Mouse (Mus musculus) heart, postnatal 0 days (tissue): Measurements from ENCODE around the gene Fhit.

Experiments used
- CTCF ChIP-seq: IDR thresholded peaks from 2 replicates; pipeline ENCODE4 v1.5.1; 2016; ENCODE audit warnings: antibody characterized with exemption, control low read depth, low read depth
- EP300 ChIP-seq: IDR thresholded peaks from 2 replicates; pipeline ENCODE4 v1.6.1; 2016; ENCODE audit warnings: antibody characterized with exemption, low read depth

GRCm38 (mm10) chr14:10710796-10711311 lies 451.0 kb downstream of the Fhit start:
- TF ChIP-seq CTCF (no peak), EP300 (no peak)
